Mouse (Mus musculus): ENCODE results near the gene Bcl6. TPM values are rescaled to one million over a fixed set of nuclear protein-coding genes. Genes with fewer than 3 reads are reported as not detected.

The Bcl6 gene
- polyA plus RNA-seq (2012; rRNA removed; ENCODE audit: low replicate concordance) = 17.9 and 110 TPM in 2 replicates

DNA sequence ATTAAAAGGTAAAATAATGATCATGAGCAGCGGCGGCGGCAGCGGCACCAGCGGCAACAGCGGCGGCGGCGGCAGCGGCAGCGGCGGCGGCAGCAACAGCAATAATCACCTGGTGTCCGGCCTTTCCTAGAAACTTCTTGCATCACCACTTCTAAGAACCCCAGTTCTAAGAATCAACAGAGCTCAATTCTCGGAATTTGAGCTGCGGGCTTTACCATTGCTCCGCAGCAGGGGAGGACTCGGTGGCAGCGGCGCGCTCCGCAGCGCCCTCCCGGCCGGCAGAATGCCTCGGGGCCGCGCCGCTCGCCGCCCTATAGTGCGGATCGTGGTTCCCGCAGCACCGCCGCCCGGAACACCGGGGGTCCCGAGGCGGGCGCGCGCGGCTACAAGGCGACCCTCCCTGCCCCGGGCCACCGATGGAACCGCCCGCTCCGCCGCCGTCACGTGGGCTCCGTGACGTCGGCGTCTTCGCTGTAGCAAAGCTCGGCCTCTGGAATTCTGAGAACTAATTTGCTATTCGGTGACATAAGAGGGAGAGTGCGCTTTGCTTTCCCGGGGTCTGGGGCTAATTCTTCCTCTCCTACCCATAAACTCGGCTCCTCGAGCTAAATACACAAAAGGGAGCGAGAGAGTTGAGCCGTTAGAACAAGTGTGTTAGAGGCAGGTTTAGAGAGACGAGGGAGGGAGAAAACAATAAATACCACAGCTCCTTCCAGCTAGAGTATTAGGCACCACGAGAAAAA, at the start of gene Bcl6, which contains the start of gene Gm37419:
Gene Bcl6, minus strand, starts transcription at position 387 of the 743 bp plus-strand sequence.
Gene Gm37419, plus strand, starts transcription at position 17 of the 743 bp plus-strand sequence.

GRCm38 (mm10) chr16:23932294-23932693, 56.4 kb downstream of the Bcl6 start, which contains the start of gene Rtp2:
Gene Rtp2, minus strand, starts transcription at chr16:23932394.

Other genes starting within 250 kb of the Bcl6 start
- gene Sst, start 97.9 kb downstream of the Bcl6 start, polyA plus RNA-seq (2012; rRNA removed; ENCODE audit: low replicate concordance) = not detected in 2 replicates
- gene Rtp2, start 56.5 kb downstream of the Bcl6 start, polyA plus RNA-seq (2012; rRNA removed; ENCODE audit: low replicate concordance) = not detected in 2 replicates
- gene Gm37419, start 370 bp downstream of the Bcl6 start, polyA plus RNA-seq (2012; rRNA removed; ENCODE audit: low replicate concordance) = not detected in 2 replicates